Mouse (Mus musculus): ENCODE results near the gene Bach2.
A peak's percentile ranks its signal among the peaks of the same experiment; 100 is the strongest.

Bach2 gene

GRCm38 (mm10) chr4:32334131-32334530, 95.5 kb downstream of the Bach2 start:
- no peak for DNase-seq

GRCm38 (mm10) chr4:32334765-32335164, 96.2 kb downstream of the Bach2 start:
- DNase-seq: no peak

GRCm38 (mm10) chr4:32335659-32336058, 97.1 kb downstream of the Bach2 start:
- no peak for DNase-seq

GRCm38 (mm10) chr4:32336642-32337041, 98.0 kb downstream of the Bach2 start:
- peak; percentile 24 to 35 for DNase-seq

GRCm38 (mm10) chr4:32337638-32338037, 99.0 kb downstream of the Bach2 start:
- peak; percentile 73 to 77 for DNase-seq

- DNase-seq: no peak
Observed at GRCm38 (mm10) chr4:32338451-32338850, 99.8 kb downstream of the Bach2 start.

- DNase-seq: no peak
Observed at GRCm38 (mm10) chr4:32340844-32341243, 102.2 kb downstream of the Bach2 start.

GRCm38 (mm10) chr4:32342269-32342668, 103.7 kb downstream of the Bach2 start:
- no peak for DNase-seq

- no peak for DNase-seq
Observed at GRCm38 (mm10) chr4:32343256-32344165, 104.9 kb downstream of the Bach2 start.

GRCm38 (mm10) chr4:32344276-32344675, 105.7 kb downstream of the Bach2 start:
- no peak for DNase-seq

- no peak for DNase-seq
Observed at GRCm38 (mm10) chr4:32347202-32347601, 108.6 kb downstream of the Bach2 start.

- DNase-seq: no peak
Observed at GRCm38 (mm10) chr4:32347711-32348110, 109.1 kb downstream of the Bach2 start.

GRCm38 (mm10) chr4:32349361-32349760, 110.8 kb downstream of the Bach2 start:
- no peak for DNase-seq

- DNase-seq: no peak
Observed at GRCm38 (mm10) chr4:32351236-32351635, 112.6 kb downstream of the Bach2 start.

- DNase-seq: no peak
Observed at GRCm38 (mm10) chr4:32351661-32352246, 113.2 kb downstream of the Bach2 start.

GRCm38 (mm10) chr4:32352442-32352841, 113.8 kb downstream of the Bach2 start:
- DNase-seq: no peak

- no peak for DNase-seq
Observed at GRCm38 (mm10) chr4:32352842-32353241, 114.2 kb downstream of the Bach2 start.

GRCm38 (mm10) chr4:32355935-32356617, 117.5 kb downstream of the Bach2 start:
- no peak for DNase-seq

GRCm38 (mm10) chr4:32357996-32358600, 119.5 kb downstream of the Bach2 start:
- no peak for DNase-seq

- peak in 1 of 2 experiments; percentile 23 for DNase-seq
Observed at GRCm38 (mm10) chr4:32358602-32359464, 120.2 kb downstream of the Bach2 start.

- no peak for DNase-seq
Observed at GRCm38 (mm10) chr4:32359634-32360033, 121.0 kb downstream of the Bach2 start.

- DNase-seq: no peak
Observed at GRCm38 (mm10) chr4:32360496-32360895, 121.9 kb downstream of the Bach2 start.
